Mouse (Mus musculus): ENCODE measurements at regions not wholly inside any gene's neighbourhood (a gene's known extent, or its start where the extent isn't known, plus 50 kb on each side); places are given as distances from the start of the nearest gene placed in this dataset.

GRCm38 (mm10) chr16:12611106-12611505 is 498.4 kb upstream of the Ercc4 start:
- TF ChIP-seq CTCF (IDR thresholded peaks at IDR 0.05; ENCODE audit: low read depth): no peak
- TF ChIP-seq EP300 (optimal IDR thresholded peaks at IDR 0.05): no peak
